Mouse (Mus musculus): Measurements from ENCODE around the gene Utp11. TPM values are rescaled to one million over a fixed set of nuclear protein-coding genes. Genes with fewer than 3 reads are reported as not detected.

The Utp11 gene
- polyA plus RNA-seq, 1 experiment, result 0.85 TPM

GRCm38 (mm10) chr4:124659251-124660217 lies 33.9 kb downstream of the Utp11 start:
- Histone ChIP-seq H3K4me1 (ENCODE audit: control insufficient read depth, insufficient read depth, insufficient read length, low read length) (peaks cover 16% of the 10 kb centered on the region), H3K27ac (ENCODE audit: insufficient read depth, low read depth, low read length) (no peak overlapping the region), H3K27me3 (ENCODE audit: control insufficient read depth, insufficient read depth, low read length) (peaks cover 73% of the 10 kb centered on the region), H3K4me3 (ENCODE audit: low read depth, low read length) (peak overlapping the region; percentile 18; the same call in 1 of the 2 replicates), H3K36me3 (ENCODE audit: control insufficient read depth, insufficient read depth, low read length) (no peaks in the 10 kb centered on the region)
- WGBS, result 6% methylated on average over 68 of the region's 68 CpGs
- TF ChIP-seq CTCF (IDR thresholded peaks at IDR 0.05; ENCODE audit: extremely low read depth, insufficient read length, insufficient replicate concordance, low read depth, low read length) (no peak), POLR2A (IDR thresholded peaks at IDR 0.05; ENCODE audit: low read depth, low read length) (no peak)

DNA sequence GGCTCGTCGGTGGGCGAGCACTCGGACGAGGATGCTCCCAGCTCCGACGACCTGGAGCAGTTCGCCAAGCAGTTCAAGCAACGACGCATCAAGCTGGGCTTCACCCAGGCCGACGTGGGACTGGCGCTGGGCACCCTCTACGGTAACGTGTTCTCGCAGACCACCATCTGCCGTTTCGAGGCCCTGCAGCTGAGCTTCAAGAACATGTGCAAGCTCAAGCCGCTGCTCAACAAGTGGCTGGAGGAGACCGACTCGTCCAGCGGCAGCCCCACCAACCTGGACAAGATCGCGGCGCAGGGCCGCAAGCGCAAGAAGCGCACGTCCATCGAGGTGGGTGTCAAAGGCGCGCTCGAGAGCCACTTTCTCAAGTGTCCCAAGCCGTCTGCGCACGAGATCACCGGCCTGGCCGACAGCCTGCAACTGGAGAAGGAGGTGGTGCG lies 35.0 kb downstream of the Utp11 start:
- no peak for TF ChIP-seq POLR2A (IDR thresholded peaks at IDR 0.05; ENCODE audit: low read depth, low read length)
- TF ChIP-seq CTCF (IDR thresholded peaks at IDR 0.05; ENCODE audit: extremely low read depth, insufficient read length, insufficient replicate concordance, low read depth, low read length), result no peak
- H3K27me3 ChIP-seq (ENCODE audit: control insufficient read depth, insufficient read depth, low read length), result peaks cover 72% of the 10 kb centered on the region
- no peak overlapping the region for H3K27ac ChIP-seq (ENCODE audit: insufficient read depth, low read depth, low read length)
- no peaks in the 10 kb centered on the region for H3K36me3 ChIP-seq (ENCODE audit: control insufficient read depth, insufficient read depth, low read length)
- H3K4me1 ChIP-seq (ENCODE audit: control insufficient read depth, insufficient read depth, insufficient read length, low read length), result peaks cover 16% of the 10 kb centered on the region
- peak overlapping the region; percentile 87 for H3K4me3 ChIP-seq (ENCODE audit: low read depth, low read length)
- 3% methylated on average over 39 of the region's 39 CpGs for WGBS

DNA sequence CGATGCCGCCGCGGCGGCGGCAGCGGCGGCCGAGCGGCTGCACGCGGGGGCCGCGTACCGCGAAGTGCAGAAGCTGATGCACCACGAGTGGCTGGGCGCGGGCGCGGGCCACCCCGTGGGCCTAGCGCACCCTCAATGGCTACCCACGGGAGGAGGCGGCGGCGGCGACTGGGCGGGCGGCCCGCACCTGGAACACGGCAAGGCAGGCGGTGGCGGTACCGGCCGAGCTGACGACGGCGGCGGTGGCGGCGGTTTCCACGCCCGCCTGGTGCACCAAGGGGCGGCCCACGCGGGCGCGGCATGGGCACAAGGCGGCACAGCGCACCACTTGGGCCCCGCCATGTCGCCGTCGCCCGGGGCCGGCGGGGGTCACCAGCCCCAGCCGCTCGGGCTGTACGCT lies 35.6 kb downstream of the Utp11 start:
- no peak overlapping the region for H3K27ac ChIP-seq (ENCODE audit: insufficient read depth, low read depth, low read length)
- H3K4me1 ChIP-seq (ENCODE audit: control insufficient read depth, insufficient read depth, insufficient read length, low read length), result peaks cover 16% of the 10 kb centered on the region
- peak overlapping the region; percentile 87 for H3K4me3 ChIP-seq (ENCODE audit: low read depth, low read length)
- WGBS, result 2% methylated on average over 55 of the region's 61 CpGs
- no peaks in the 10 kb centered on the region for H3K36me3 ChIP-seq (ENCODE audit: control insufficient read depth, insufficient read depth, low read length)
- peaks cover 70% of the 10 kb centered on the region for H3K27me3 ChIP-seq (ENCODE audit: control insufficient read depth, insufficient read depth, low read length)
- TF ChIP-seq CTCF (IDR thresholded peaks at IDR 0.05; ENCODE audit: extremely low read depth, insufficient read length, insufficient replicate concordance, low read depth, low read length), result no peak
- no peak for TF ChIP-seq POLR2A (IDR thresholded peaks at IDR 0.05; ENCODE audit: low read depth, low read length)

DNA sequence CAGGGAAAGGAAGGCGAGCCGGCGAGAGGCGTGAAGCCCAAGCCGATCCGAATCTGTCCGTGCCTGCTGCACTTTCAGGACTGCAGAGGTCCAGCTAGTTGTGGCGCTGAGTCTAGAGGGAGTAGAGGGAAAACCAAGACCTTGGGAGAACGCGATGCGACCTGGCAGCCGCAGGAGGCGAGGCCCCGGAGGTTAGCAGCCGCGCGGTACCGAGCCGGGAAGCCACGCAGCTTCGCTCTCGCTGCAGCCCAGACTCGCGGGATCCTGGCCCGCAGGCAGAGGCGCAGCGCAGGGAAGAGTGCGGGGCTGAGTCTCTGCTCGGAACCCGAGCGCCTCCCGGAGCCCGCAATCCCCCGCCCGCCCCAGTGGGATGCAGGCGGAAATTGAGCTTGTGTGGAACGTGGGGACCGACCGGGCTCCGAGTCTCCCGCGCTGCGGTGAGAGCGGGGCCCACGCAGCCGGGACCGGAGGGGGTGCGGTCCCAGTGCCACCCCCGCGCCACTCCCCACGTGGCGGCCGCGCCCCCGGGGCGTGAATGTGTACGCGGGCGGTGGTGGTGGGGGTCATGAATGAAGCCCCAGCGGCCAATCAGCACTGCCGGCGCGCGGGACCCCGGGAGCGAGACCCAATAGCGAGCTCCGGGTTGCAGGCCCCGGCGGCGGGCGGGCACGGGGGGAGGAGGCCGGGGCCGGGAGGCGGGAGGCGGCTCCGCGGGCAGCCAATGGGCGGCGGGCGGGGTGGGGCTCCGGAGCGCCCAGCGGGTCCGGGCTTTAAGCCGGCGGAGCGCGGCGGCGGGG lies 36.3 kb downstream of the Utp11 start:
- Histone ChIP-seq H3K4me1 (ENCODE audit: control insufficient read depth, insufficient read depth, insufficient read length, low read length) (peaks cover 16% of the 10 kb centered on the region), H3K4me3 (ENCODE audit: low read depth, low read length) (peak overlapping the region; percentile 87), H3K36me3 (ENCODE audit: control insufficient read depth, insufficient read depth, low read length) (no peaks in the 10 kb centered on the region), H3K27me3 (ENCODE audit: control insufficient read depth, insufficient read depth, low read length) (peaks cover 69% of the 10 kb centered on the region), H3K27ac (ENCODE audit: insufficient read depth, low read depth, low read length) (no peak overlapping the region)
- WGBS, result under 1% methylated on average over 92 of the region's 92 CpGs
- TF ChIP-seq POLR2A (IDR thresholded peaks at IDR 0.05; ENCODE audit: low read depth, low read length) (no peak), CTCF (IDR thresholded peaks at IDR 0.05; ENCODE audit: extremely low read depth, insufficient read length, insufficient replicate concordance, low read depth, low read length) (no peak)

DNA sequence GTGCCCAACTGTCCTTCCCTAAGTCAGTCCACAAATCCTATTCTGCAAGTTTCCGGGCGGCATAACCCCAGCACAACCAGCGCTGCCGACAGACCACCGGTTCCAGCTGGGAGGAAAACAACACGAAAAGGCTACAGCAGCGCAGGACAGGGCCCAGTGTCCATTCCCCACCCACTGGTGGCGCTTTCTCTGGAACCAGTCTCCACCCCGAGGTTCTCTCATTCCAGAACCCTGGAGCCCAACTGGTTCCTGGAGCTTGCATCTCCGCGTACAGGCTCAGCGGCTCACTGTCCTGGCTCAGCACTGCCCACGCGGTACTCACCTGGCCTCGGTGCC lies 36.9 kb downstream of the Utp11 start, which contains the start of gene Pou3f1:
Gene Pou3f1, plus strand, starts transcription at position 290 of the 336 bp plus-strand sequence.
- no peak for TF ChIP-seq POLR2A (IDR thresholded peaks at IDR 0.05; ENCODE audit: low read depth, low read length)
- TF ChIP-seq CTCF (IDR thresholded peaks at IDR 0.05; ENCODE audit: extremely low read depth, insufficient read length, insufficient replicate concordance, low read depth, low read length), result no peak
- WGBS, result 4% methylated on average over 15 of the region's 15 CpGs
- H3K27me3 ChIP-seq (ENCODE audit: control insufficient read depth, insufficient read depth, low read length), result peaks cover 69% of the 10 kb centered on the region
- H3K4me1 ChIP-seq (ENCODE audit: control insufficient read depth, insufficient read depth, insufficient read length, low read length), result peaks cover 16% of the 10 kb centered on the region
- no peaks in the 10 kb centered on the region for H3K36me3 ChIP-seq (ENCODE audit: control insufficient read depth, insufficient read depth, low read length)
- no peak within 1 kb of the TSS for H3K27ac ChIP-seq (ENCODE audit: insufficient read depth, low read depth, low read length)
- H3K4me3 ChIP-seq (ENCODE audit: low read depth, low read length), result peak within 1 kb of the TSS; percentile 87

DNA sequence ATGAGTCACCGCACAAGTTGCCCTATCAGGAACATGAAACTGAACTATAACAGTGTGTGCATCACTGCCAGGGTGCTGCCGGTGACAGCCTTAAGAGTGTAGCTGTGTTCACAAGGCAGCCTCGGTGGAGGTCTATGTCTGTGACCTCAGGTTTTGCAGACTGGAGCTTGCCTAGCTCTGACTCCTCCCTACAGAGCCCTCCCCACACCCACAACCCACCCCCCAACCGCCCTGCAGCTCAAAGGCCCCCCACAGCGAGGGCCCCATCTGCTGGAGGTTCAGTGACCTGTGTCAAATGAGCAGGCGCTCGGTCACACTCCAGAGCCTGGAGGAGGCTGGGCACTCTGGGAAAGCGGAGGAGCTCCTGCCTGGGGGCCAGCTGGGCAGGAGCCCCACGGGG lies 40.5 kb downstream of the Utp11 start:
- Histone ChIP-seq H3K36me3 (ENCODE audit: control insufficient read depth, insufficient read depth, low read length) (no peaks in the 10 kb centered on the region), H3K27ac (ENCODE audit: insufficient read depth, low read depth, low read length) (no peak overlapping the region), H3K4me1 (ENCODE audit: control insufficient read depth, insufficient read depth, insufficient read length, low read length) (peaks cover 7% of the 10 kb centered on the region; the same call in 1 of the 2 replicates), H3K27me3 (ENCODE audit: control insufficient read depth, insufficient read depth, low read length) (peaks cover 39% of the 10 kb centered on the region), H3K4me3 (ENCODE audit: low read depth, low read length) (no peak overlapping the region)
- TF ChIP-seq CTCF (IDR thresholded peaks at IDR 0.05; ENCODE audit: extremely low read depth, insufficient read length, insufficient replicate concordance, low read depth, low read length) (no peak), POLR2A (IDR thresholded peaks at IDR 0.05; ENCODE audit: low read depth, low read length) (no peak)
- WGBS, result 9% methylated on average over 9 of the region's 9 CpGs
